Mouse (Mus musculus): ENCODE data around the gene Mrpl19. TPM values are rescaled to one million over a fixed set of nuclear protein-coding genes. Genes with fewer than 3 reads are reported as not detected.

Mrpl19 gene
- total RNA-seq, 2 experiments from 2014 or later: 5.0 to 9.0 TPM

DNA sequence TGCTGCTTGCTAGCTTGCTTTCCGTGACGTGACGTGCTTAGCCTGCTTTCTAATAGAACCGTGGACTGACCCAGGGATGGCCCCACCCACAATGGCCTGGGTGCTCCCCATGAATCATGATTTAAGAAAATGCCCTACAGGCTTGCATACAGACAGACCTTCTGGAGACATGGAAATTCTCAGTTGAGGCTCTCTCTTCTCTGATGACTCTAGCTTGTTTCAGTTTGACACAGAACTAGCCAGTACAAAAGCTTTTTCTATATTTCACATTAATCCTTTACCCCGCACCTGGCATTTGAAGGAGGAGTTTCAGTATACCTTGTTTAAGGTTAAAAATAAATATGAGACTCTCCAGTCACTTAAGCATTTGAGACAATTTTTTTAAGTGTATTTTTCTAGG is 24.0 kb downstream of the Mrpl19 start:
- ATAC-seq (ENCODE audit: poor library complexity, severe bottlenecking): no peak

DNA sequence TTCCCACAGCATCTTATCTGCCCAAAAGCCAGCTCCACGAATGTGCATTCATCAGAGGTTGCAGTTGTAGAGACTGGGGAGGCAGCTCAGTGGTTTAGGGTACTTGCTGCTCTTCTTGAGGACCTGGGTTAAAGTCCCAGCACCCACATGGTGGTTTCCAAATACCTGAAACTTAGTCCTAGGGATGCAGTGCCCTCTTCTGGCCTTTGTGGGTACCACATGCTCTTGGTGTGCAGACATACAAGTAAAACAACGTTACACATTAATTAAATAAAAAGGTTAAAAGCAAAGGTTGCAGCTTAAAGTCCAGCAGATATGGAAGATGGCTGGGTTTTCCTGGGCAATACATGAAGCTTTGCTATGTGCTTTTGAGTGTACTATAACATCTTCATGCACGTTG is 32.5 kb downstream of the Mrpl19 start:
- ATAC-seq (ENCODE audit: poor library complexity, severe bottlenecking): no peak

DNA sequence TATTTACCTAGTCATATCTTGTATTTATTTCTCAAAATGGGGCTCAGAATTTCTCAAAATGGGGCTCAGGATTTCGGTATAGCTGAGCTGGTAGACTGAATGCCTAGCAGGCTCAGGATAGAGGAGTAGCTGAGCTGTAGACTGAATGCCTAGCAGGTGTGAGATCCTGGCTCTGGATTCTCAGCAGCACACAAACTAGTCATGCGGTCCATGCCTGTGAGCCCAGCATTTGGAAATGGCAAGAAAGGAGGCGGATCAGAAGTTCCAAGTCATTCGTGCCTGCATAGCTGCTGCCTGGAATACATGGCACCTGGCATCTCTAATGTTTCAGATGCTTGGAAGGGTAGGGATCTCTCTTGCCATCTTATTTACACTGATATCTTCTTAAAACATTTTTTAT is 36.4 kb downstream of the Mrpl19 start:
- no peak for ATAC-seq (ENCODE audit: poor library complexity, severe bottlenecking)

DNA sequence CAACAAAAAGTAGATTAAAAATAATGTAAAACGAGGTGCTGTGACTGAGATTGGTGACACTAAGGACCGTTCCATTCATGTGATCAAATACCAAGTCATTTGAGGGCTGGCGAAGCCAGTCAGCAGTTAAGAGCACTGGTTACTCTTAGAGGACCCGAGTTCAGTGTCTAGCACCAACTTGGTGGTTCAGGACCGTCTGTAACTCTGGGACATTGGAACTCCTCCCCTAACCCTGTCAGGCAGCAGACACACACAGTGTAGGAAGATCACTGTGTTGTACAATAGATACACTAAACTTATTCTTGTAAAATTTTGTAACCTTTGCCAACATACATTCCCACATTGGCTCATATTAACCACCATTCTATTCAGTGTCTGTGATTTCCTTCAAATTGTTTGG is 41.5 kb downstream of the Mrpl19 start:
- ATAC-seq (ENCODE audit: poor library complexity, severe bottlenecking): no peak

DNA sequence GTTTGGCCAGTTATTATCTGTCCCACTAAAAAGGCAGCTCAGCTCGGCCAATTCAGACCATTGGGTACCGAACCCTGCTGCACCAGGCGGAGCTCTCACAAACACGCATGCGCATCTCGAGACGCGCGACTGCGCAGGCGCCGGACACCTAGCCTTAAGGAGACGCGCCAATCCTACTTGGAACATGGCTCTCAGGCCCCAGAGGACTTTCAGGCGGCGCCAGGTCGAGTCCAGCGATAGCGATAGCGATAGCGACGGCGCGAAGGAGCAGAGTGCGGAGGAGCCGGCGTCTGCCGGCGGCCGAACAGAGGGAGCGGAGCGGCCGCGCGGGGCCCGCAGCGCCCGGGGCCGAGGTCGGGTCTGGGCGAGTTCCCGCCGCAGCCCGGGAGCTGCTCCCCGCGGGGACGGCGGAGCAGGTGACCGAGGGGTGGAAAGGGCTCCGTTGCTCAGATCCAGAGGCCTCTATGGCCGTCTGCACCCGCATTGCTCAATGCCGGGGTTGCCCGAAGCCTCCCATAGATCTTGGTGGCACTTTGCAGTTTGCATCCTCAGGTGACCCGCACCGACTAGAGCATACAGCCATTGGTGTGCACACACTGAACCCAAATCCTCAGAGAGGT is 42.1 kb downstream of the Mrpl19 start, which contains the start of gene Gcfc2:
Gene Gcfc2 (plus strand): TSS at position 147 of the 620 bp plus-strand sequence.
- ATAC-seq (ENCODE audit: poor library complexity, severe bottlenecking): peak; percentile 88

DNA sequence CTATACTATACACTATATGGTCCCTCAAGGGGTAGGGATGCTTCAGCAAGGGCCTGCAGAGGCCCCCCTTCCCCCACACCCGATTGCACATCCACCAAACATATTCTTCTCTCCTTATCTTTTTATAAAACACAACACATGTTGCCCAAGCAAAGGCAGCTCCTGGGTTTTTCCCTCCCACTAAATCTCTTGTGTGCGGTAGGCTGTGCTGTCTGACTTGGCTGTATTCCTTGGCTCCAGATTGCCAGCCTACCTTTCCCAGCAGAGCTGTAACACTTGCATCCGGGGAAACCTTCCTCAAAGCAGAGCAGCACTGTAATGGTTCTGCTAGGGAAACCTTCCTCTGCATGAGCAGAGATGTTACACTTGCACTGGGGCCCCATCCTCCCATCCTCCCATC is 53.6 kb downstream of the Mrpl19 start:
- ATAC-seq (ENCODE audit: poor library complexity, severe bottlenecking): no peak

DNA sequence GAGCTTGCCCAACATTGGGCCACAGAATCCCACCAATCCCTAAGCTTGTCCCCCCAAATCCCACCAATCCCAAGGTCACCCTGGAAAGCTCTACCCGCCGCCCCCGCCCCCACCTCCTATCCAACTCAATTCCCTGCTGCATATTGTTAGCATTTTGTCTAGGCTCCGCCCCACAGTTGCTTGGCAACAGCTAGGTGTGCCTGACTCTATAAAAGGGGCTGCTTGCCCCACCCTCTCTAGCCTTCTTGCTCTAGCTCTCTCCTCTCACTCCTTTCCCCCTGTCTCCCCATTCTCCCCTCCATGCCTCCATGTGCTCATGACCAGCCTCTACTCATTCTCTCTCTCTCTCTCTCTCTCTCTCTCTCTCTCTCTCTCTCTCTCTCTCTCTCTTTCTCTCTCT is 54.0 kb downstream of the Mrpl19 start:
- ATAC-seq (ENCODE audit: poor library complexity, severe bottlenecking): no peak

DNA sequence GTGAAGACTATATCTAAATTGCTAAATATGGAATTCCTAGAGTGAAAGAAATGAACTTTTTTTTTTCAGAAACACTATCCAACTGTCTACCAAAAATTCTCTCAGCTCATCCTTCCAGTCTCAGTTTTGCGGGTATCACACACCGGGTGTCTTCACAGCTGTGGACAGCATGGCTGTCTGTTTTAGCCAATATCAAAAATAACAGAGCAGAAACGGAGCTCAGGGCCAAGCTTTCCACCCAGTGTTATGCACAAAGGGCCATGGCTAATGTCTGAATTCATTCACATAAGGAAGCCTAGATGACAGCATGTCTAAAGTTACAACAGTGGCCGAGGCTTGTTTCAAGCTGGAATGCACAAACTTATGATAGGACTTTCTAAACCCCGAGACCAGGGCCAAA is 54.5 kb downstream of the Mrpl19 start:
- ATAC-seq (ENCODE audit: poor library complexity, severe bottlenecking): no peak

DNA sequence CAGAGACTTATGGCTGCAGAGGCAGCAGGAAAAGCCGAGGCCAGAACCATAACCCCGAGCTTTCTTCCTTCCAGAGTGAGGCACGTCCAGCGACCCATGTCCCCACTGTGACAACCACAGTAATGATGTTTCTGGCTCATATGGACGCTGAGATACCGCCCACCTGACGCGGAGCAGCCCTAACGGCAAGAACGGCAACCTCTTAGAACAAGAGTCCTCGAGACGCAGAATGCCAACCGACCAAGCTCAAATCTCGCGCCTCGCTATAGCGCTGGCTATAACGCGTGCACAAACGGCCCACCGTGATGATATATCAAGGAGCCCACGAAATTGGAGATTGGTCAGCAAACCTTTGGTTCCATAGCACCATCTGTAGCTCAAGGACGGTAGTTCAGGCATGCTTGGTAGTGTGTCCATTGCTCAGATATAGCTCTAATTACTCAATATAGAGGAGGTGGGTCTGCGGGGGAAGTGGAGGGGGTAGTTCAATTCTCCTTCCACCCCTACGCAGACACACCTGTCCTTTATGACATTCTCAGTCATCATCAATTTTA is 55.4 kb downstream of the Mrpl19 start:
- no peak for ATAC-seq (ENCODE audit: poor library complexity, severe bottlenecking)

Other genes starting within 250 kb of the Mrpl19 start
- gene Gcfc2, start 42.3 kb downstream of the Mrpl19 start, total RNA-seq (2015): 6.4 and 8.0 TPM in 2 replicates
- gene Gcfc2, start 42.3 kb downstream of the Mrpl19 start, total RNA-seq (2017): 11.4 and 16.7 TPM in 2 replicates
- gene Eva1a, start 75.1 kb upstream of the Mrpl19 start, total RNA-seq (2015): not detected in 2 replicates
- gene Eva1a, start 75.1 kb upstream of the Mrpl19 start, total RNA-seq (2017): not detected in 2 replicates